Mouse (Mus musculus) MEL (cell line): ENCODE results near the gene Ilf3.

Source experiments
- MAX ChIP-seq: IDR thresholded peaks from 2 replicates; pipeline ENCODE4 v1.6.1; 2011; ENCODE audit warnings: low read length, improper control_type of control experiment
- POLR2A ChIP-seq, 2 experiments: IDR thresholded peaks; 2 replicates each; pipeline ENCODE4 v1.6.1; 2011 to 2012; ENCODE audit warnings: low read length in 2 of 2, mild to moderate bottlenecking in 2 of 2, control low read depth in 1 of 2, improper control_type of control experiment in 1 of 2, low read depth in 1 of 2, moderate library complexity in 1 of 2; ENCODE audit not compliant: control insufficient read depth in 1 of 2, insufficient read depth in 1 of 2, poor library complexity in 1 of 2

GRCm38 (mm10) chr9:21369080-21369479 lies 1.4 kb downstream of the Ilf3 start:
- TF ChIP-seq POLR2A (IDR thresholded peaks at IDR 0.05; ENCODE audit: control insufficient read depth in 1 of 2, insufficient read depth in 1 of 2, low read depth in 1 of 2, low read length in 2 of 2, poor library complexity in 1 of 2), result no peak
- no peak for TF ChIP-seq MAX
